Mouse (Mus musculus): ENCODE results near the gene Mrpl3.
"Not testable (repeated sequence)": the region's sequence is repeated elsewhere in the genome, so short reads cannot be mapped to it uniquely, and the experiment has no call there.

Mrpl3 gene

GRCm38 (mm10) chr9:105053147-105053557, at the start of gene Mrpl3:
Gene Mrpl3, plus strand, starts transcription at chr9:105053239.
- peak; percentile 86 for DNase-seq (ENCODE audit: low spot score)

GRCm38 (mm10) chr9:105010721-105011120, 42.3 kb upstream of the Mrpl3 start:
- no peak for DNase-seq (ENCODE audit: low spot score)

- no peak for DNase-seq (ENCODE audit: low spot score)
Observed at GRCm38 (mm10) chr9:105018186-105018585, 34.9 kb upstream of the Mrpl3 start.

DNA sequence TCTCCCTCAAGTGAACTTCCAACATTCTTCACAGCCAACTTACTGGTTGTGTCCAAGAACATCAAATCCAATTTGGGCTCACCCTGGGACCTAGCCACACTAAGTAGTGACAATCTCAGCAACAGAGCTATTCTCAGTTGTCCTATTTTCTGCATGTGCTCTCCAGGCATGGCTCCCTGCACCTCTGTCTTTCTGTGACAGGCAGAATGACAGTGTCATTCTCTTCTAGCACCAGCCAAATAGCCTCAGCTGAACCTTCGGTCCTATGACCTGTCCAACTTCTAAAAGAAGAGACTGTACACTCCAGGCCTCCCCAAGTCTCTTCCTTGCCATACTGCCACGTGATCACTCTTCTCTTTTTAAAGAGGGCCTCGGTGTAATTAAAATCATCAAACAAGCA, 24.7 kb upstream of the Mrpl3 start:
- DNase-seq (ENCODE audit: low spot score) = no peak

GRCm38 (mm10) chr9:105032572-105032971, 20.5 kb upstream of the Mrpl3 start:
- no peak for DNase-seq (ENCODE audit: low spot score)

DNA sequence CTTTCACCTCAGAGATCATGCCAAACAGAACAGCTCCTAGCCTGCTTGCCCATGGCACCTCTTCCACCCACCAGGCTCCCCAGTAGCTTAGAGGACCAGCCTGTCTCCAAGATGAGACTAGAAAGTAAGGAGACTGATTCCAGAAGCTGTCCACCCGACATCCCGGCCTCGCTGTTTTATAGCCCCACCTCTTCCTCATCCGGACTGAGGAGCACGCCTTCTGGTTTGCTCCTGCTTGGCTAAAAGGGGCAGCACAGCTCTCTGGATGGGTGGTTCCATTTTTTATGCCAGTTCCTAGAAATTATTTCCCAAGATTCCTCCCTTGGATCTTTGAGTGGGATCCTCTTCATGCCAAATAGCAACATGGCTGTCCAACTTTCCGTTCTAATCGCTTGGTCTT, 19.4 kb upstream of the Mrpl3 start:
- DNase-seq (ENCODE audit: low spot score) = no peak

- no peak for DNase-seq (ENCODE audit: low spot score)
Observed at GRCm38 (mm10) chr9:105037847-105038246, 15.2 kb upstream of the Mrpl3 start.

- DNase-seq (ENCODE audit: low spot score) = no peak
Observed at GRCm38 (mm10) chr9:105046014-105046413, 7.0 kb upstream of the Mrpl3 start.

DNA sequence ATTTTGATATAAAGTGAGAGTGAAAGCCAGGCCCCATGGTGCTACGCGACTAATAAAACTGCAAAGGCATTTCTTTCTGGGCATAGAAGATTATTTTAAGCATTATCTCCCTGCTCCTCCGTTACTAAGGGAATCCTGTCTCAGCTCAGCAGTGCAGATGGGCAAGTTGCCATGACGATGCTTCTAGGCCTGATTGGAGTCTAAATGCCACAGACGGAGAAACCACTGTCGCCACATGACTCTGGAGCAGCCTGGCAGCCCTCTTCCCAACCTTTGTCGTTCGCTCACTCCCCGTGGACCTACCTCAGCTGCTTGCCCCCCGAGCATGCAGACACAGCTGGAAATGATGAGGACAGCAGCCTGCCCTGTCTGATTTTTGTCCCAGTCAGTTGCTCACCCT, 4.7 kb upstream of the Mrpl3 start:
- no peak for DNase-seq (ENCODE audit: low spot score)

DNA sequence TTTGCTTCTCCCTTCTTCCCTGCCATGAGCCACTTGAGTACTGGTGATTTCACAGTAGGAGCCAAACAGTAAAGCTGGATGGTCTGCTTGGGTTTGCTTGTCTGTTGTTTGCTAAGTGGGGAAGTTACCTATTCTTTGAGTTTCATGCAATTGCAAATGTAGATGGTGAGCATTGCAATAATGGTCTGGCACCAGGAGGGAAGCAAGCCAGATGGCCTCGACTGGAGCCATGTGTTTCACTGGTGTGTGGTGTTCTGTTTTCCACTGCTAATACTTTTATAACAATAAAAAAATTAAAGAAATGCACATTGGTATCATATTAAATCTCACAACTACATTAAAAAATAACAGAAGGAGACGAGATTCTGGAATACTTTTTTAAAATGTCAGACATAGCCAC, 3.4 kb upstream of the Mrpl3 start:
- DNase-seq (ENCODE audit: low spot score) = no peak

DNA sequence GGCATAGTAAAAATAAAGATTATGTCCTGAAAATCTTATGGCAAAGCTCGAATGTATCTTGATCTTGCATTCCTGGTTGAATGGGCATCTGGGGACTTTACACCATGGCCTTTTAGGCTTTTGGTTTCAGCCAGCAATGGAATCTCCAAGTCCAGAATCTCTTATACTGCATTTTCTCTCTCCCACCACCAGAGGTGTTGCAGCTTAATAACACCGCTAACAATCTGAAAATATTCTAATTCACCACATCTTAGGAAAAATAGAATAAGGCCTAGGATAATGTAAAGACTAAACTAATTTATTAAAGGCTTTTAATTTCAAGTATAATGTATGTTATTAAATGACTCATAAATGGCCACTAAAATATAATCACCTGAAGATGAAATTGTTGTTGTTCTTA, 2.8 kb upstream of the Mrpl3 start:
- no peak for DNase-seq (ENCODE audit: low spot score)

DNA sequence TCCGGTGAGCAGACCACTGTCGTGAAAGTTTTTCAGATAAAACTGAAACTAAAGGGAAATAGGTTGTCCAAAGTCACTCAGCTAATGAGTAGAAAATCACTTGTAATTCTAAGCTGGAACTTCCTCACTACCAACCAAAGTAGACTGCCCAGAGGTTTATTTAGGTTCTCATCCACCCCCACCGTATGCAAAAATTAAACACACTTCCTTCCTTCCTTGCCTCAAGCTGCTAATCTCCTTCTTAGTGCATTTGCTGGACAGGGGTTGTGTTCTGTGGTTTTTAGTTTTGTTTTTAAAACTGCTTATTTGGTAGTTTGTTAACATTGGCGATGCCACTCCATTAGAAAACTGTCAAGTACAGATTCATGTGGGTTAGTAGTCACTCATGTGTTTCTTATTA, 773 bp downstream of the Mrpl3 start:
- DNase-seq (ENCODE audit: low spot score) = no peak

- DNase-seq (ENCODE audit: low spot score) = no peak
Observed at GRCm38 (mm10) chr9:105069106-105069505, 16.1 kb downstream of the Mrpl3 start.

DNA sequence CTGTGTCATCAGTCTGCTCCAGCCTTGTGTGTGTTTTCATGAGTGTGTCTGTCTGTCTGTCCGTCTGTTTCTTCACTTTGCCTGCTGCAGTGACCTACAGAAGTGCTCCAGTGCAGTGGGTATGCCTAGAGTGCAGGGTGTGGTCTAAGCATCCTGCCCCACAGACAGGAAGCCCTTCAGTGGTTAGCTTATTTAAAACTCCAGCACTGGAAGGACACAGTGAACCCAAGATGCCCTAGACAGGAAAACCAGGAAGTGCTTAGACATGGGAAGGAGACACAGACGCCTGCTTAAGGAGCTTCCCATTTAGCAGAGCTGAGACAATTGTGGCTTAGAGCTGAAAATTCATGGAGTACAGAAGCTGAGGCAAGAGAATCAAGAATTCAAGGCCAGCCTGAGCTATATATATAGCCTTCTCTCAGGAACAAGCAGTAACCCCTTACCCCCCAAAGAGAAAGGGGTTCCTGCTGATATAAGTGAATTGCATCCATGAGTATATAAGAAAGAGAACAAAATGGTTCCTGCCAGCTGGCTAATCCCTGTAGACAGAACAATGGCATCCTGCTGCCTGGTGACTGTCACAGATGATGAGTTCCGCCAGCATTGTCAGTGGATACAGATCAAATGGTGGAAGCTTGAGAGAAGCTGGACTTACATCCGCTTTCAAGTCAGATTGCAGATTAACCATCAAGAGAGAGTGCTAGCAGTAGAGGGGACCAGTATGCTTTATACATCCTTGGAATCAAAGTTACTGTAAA, 20.1 kb downstream of the Mrpl3 start:
- DNase-seq (ENCODE audit: low spot score) = no peak

DNA sequence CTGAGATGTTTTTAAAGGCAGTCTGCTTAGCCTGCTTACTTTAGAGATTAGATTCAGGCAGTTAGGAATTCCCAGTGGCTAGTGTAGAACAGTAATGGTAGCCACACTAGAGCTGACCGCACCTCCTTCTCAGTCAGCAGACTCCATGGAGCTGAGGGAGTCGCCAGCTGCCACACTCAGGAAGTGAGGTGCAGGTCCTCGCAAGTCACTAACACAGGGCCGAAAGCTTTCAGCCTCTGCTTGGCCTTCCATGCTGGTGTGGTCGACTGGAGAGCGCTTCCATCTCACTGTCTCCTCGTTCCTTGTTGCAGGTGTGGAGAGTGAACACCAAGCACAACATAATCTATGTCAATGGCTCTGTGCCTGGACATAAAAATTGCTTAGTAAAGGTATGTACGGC, 21.8 kb downstream of the Mrpl3 start:
- no peak for DNase-seq (ENCODE audit: low spot score)

GRCm38 (mm10) chr9:105076756-105077424, 23.9 kb downstream of the Mrpl3 start:
- no peak for DNase-seq (ENCODE audit: low spot score)

GRCm38 (mm10) chr9:105078460-105078859, 25.4 kb downstream of the Mrpl3 start:
- DNase-seq (ENCODE audit: low spot score) = no peak

DNA sequence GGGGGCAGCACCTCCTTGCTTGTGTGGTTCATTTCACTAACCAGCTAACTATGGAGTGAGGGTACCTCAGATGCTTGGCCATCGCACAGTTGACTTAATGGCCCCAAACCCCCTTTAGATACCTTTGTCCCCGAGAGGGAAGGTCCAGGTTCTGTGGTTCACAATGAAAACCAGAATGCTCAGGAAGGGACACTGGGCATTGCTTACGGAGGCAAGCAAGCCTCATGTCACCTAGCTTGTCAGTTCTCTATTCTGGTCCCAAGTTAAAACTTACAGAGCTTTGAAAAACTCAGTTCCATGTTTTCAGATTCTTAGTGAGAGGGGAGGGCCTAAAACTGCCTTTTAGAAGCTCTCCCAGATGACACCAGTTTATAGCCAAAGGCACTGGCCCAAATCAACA, 27.2 kb downstream of the Mrpl3 start:
- no peak for DNase-seq (ENCODE audit: low spot score)

DNA sequence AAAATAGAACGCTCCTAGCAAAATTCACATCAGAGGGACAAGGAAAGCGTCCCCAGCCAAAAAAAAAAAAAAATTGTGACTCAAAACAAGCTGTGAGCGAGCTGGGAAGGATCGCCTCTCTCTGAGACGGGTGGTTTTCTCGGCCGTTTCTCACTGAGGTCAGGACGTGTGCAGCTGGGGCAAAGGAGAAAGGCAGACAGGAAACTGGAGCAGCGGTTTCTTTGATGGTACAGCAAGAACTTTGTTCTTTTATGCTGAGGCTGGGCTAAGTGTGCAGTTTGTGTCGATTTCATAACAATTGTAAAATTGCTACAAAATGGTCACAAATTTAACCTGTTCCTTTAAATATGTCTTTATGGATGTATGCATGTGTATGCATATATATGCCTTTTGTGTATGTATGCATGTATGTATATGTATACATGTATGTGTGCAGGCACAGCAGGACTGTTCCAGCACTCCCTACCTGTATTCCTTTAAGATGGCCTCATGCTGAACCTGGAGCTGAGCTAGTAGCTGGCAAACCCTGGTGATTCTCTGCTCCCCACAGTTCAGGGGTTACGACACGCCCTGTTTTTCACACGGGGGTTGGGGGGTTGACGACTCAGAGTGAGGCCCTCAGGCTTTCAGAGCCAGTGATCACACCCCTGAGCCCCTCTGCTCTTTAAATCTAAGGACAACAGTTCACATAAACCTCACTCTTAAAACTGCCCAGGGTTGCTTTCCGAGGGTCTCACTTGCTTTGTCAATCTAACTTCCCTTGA, 48.0 kb downstream of the Mrpl3 start:
- no peak for DNase-seq (ENCODE audit: low spot score)

DNA sequence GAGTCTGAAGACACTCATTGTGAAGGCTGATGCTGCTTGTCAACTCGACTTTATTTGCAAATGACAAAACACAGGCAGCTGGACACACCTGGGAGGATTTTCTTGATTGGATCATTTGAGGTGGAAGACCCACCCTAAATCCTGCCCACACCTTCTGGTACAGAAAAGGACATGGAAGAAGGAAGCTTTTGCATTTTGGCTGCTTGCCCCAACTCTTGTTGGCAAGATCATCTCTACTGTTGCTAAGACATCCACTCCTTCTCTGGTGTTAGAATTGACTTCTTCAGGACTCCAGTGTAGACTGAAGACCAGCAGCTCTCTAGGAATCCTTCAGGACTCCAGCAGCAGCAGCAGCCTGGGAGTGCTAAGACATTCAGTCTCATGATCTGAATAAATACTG, 48.9 kb downstream of the Mrpl3 start:
- no peak for DNase-seq (ENCODE audit: low spot score)

GRCm38 (mm10) chr9:105103893-105104292, 50.9 kb downstream of the Mrpl3 start:
- no peak for DNase-seq (ENCODE audit: low spot score)

- not testable (repeated sequence) for DNase-seq (ENCODE audit: low spot score)
Observed at GRCm38 (mm10) chr9:105125206-105125605, 72.2 kb downstream of the Mrpl3 start.

Data from adipocyte (in vitro differentiated cells).